Mouse (Mus musculus) megakaryocyte progenitor cell, adult 5-6 weeks (primary cell): ENCODE data around the gene Ralgps1. TPM values are rescaled to one million over a fixed set of nuclear protein-coding genes. Genes with fewer than 3 reads are reported as not detected.
"Not testable (repeated sequence)": the region's sequence is repeated elsewhere in the genome, so short reads cannot be mapped to it uniquely, and the experiment has no call there.

Source experiments
- ATAC-seq: replicated peaks from 2 replicates; pipeline ENCODE4 v1.8.0; 2016; ENCODE audit warnings: mild to moderate bottlenecking, moderate TSS enrichment, inconsistent platforms; ENCODE audit not compliant: poor library complexity
- total RNA-seq, 2 experiments: library from RNA; stranded (forward) in 1 of 2; stranded (reverse) in 1 of 2; fragments of 157-497, 149-512 nt in 1 of 2; fragments of 200-1000 nt in 1 of 2; gene quantifications; 2 replicates each; pipeline versions ENCODE4 v1.2.3 to v1.2.4; 2015 to 2017

Gene Ralgps1
- total RNA-seq, 2 experiments from 2014 or later = 0.42 to 2.4 TPM

DNA sequence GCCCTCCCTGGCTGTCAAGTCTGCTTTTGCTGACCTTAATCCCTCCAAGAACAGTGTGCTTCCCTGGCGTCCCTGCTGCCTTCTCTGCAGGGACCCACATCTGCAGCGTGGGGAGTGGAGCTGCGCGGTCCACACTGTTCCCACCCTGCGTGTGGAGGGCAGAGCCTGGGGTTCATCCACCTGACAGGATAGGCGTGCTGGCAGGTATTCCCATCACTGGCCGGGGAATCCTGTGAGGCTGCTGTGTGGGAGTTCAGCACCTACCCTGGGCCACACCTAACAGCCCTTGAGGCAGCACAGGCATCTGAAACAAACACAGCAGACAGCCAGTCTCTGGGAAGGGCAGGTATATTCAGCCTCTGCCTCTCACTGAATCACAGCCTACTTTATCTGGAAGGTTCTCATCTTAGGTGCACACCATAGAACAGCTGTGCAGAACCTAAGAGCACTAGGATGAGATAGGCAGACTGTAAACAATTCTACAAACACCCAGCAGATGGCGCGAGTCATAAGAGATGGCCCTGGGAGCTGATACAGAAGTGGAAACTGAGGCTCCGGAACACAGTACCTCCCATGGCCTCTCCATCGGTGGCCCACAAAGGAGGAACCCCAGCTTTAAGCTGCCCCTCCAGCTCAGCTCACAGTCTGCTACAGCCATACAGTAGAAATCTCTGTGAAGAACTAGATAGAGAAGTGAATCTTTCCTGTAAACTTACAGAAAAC lies 152.2 kb downstream of the Ralgps1 start:
- no peak for ATAC-seq

GRCm38 (mm10) chr2:33217425-33217794 lies 153.9 kb downstream of the Ralgps1 start:
- ATAC-seq = no peak

GRCm38 (mm10) chr2:33216645-33217424 lies 154.5 kb downstream of the Ralgps1 start:
- no peak for ATAC-seq

GRCm38 (mm10) chr2:33215700-33216509 lies 155.4 kb downstream of the Ralgps1 start, which contains the start of gene Angptl2:
Gene Angptl2, plus strand, starts transcription at chr2:33216069.
- peak; percentile 94 for ATAC-seq

- 0 out of 2 replicates have a peak, but pooled peaks have one; percentile 2 for ATAC-seq
Measured at GRCm38 (mm10) chr2:33215177-33215699, 156.0 kb downstream of the Ralgps1 start.

- not testable (repeated sequence) for ATAC-seq
Measured at GRCm38 (mm10) chr2:33211263-33211662, 160.0 kb downstream of the Ralgps1 start.

GRCm38 (mm10) chr2:33210841-33211240 lies 160.4 kb downstream of the Ralgps1 start:
- ATAC-seq = no peak

DNA sequence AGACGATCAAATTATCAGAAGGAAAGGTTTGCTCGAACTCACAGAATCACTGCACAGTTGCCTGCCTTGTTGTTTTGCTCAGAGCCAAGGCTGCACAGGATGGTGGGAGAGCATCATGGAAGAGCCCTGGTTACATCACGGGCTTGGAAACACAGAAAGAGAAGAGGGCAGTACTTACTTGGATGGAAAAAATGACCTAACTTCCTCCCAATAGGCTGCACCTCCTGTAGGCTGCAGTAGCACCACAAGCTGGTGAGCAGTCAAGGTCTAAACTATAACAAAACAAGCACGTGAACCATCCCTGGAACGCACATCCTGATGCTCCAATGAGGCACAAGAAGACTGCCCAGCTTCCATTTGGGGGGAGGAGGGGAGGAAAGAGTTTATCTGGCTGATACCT lies 163.2 kb downstream of the Ralgps1 start:
- ATAC-seq = no peak

- no peak for ATAC-seq
Measured at GRCm38 (mm10) chr2:33207069-33207468, 164.2 kb downstream of the Ralgps1 start.

DNA sequence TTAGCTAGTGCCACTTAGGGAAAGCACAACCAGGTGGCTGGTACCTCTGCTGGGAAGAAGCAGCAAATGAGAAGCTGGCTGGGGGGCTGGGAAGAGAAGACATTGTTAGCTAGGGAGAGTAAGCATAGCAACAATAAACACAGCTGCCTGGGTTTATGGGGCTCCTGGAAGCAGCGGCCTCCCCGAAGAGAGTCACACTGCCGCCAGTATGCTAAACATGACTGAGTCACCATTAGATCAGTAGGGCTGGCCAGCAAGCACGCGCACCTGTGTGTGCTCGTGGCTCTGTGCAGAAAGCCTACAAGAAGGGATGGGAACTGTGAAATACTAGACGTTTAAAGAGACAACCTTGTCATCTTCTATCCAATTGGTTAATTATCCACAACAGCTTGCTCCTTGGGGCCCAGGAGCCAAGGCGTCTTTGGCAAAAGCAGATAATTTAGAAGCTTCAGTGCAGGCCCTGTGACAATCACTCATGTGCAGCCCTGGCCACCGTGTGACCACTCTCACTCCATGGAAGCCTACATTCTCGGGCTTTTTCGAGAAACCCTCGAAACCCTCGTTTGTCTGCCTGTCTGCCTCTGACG lies 165.3 kb downstream of the Ralgps1 start:
- ATAC-seq = no peak

DNA sequence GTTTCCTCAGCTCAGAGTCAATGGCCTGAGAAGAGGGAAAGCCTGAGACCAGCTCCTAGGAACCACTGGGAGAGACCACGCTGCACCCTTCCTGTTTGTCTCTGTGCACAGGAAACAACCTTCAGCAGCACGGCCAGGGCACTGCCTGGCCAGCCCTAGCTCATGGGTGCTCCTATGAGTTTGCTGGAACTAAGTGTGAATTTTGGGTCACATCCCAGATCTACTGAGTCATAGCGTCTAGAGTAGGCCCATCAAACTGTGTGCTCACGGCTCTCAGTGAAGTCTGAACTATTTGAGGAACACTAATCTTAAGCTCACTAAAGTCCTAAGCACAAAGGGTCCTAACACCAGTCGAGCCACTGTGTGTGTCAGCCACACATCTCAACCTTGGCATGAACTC lies 166.3 kb downstream of the Ralgps1 start:
- ATAC-seq = no peak

DNA sequence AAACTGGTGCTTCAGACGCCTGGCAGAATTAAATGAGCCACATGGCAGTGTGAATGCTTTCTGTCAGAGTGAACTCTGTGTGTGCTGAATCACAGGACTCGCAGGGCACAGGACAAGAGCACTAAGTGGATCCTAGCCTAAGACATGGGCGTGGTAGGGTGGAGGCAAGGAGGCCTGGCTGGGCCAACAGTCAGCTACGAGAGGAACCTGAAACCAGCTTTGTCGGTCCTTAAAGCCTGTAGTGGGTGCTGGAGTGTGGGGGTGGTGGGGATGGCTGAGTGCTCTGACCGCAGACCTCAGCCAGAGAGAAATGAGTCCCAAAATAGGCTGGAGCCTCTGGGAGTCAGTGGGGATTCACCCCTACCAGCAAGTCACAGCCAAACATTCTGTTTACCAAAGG lies 168.0 kb downstream of the Ralgps1 start:
- peak; percentile 83 for ATAC-seq

DNA sequence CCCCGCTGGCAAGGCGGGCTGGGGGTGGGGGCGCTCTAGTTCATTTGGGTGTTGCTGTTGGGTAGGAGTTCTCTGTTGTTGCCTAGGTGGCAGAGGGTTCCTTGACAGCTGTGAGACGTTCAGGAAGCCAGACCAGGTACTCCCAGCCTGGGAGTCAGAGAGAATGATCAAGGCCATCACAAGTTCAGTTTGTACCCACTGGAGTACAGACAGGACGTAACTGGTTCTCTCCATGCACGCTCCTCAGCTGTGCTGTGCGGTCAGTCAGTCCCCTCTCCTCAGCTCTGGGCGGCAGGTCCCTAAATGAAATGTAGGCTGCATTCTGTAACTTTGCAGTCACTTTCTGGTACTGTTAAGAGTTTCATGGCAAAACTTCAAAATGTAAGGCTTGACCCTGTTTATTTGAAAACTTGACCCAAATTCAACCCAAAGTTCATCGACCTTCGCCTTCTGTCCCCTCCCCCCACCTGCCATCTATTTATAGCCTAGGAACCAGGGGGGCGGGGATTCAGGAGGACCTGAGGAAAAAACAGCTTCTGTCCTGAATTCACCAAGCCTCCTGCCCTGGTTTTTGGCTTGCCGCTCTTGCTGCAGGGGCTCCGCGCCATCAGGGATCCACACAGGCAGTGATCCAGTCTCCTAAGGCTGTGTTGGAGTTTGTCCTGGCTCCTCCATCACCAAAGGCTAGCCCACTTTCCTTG lies 170.8 kb downstream of the Ralgps1 start:
- ATAC-seq = no peak

DNA sequence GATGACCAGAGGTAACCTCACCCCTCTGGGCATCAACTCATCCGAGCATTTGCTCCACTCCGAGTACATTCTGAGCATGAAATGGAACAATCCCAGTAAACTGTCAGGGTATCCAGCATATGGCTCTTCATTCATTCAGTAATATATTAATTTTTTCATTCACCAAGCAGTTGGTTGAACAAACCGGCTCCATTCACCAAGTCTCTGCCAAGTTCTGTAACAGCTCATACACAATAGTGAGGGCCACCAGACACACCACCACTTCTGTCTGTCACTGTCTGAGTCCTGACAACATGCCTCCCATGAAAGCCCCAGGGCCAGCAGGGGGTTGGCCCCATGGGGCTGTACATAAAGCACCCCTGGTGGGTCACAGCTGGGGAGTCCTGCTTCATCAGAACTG lies 181.3 kb downstream of the Ralgps1 start:
- no peak for ATAC-seq

DNA sequence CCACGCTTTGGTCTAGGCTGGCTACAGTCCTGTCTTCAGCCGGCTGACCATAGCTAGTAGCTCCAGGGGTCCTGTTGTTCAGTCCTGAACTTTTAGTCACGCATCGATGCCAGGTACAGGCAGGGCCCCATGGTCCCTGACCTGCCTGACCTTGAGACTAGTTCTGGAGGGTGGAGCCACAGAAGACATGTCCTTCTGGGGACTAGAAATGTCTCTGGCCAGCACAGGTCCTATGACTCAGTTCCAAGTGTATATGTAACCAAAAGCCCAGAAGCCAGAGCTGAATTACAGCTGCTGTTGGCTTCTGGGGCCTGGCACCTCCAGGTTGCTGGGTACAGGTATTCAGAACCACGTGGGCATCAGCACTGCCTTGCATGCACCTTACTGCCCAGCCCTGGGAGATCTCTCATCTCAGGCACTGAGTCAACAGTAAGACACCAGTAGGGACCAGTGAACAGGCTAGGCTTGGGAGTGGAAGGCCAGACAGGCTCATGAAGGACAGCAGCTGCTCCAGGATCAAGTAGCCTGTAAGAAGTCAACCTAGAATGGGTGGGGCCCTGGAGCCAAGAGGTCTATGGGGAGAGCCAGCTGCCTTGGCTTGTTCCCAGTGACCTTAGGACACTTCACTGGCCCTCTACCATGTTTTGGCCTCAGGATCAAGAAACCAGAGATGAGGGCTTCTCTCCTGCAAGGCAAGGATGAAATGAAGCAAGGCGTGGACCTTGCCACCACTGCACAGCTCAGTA lies 182.2 kb downstream of the Ralgps1 start:
- no peak for ATAC-seq

DNA sequence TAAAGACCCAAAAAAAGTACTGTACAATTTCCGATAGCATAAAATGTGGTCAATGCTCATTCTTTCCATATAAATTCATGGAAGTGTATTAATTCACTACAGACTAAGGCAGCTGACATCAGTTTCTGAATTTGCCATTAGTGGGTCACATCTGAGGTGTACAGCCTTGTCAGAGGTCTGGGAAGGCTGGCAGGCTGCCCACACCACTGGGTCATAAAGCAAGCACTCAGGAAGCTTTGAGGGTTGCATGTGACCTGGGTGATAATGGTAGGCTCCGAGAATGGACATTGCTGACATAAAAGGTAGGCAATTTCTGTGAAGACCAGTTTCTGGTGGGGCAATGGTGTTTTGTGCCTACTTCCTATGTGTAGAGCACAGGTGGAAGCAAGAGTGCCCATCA lies 183.4 kb downstream of the Ralgps1 start:
- no peak for ATAC-seq

- ATAC-seq = no peak
Measured at GRCm38 (mm10) chr2:33186505-33186904, 184.8 kb downstream of the Ralgps1 start.

DNA sequence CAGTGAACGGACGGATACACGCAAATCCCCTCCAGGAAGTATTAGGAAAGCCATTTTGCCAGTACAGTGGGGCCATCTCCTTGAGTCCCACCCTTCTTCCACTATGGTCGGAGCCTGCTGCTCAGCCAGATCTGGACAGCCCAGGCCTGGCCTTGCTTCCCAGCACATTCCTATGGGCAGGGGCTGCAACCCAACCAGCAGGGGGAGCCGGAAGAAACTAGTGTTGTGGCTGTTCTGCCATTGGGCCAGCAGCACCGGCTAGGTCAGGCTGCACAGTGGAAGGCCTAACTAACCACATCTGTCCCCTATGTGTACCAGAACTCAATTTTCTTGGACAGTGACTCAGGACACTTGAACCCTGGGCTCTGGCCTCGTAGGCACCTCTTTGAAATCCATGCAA lies 186.0 kb downstream of the Ralgps1 start:
- ATAC-seq = peak; percentile 64

- ATAC-seq = no peak
Measured at GRCm38 (mm10) chr2:33184641-33185040, 186.6 kb downstream of the Ralgps1 start.
